Mouse (Mus musculus): ENCODE results near the gene Runx2. TPM values are rescaled to one million over a fixed set of nuclear protein-coding genes. Genes with fewer than 3 reads are reported as not detected.

The Runx2 gene
- polyA plus RNA-seq, 1 experiment from 2014 or later = 2.0 TPM

DNA sequence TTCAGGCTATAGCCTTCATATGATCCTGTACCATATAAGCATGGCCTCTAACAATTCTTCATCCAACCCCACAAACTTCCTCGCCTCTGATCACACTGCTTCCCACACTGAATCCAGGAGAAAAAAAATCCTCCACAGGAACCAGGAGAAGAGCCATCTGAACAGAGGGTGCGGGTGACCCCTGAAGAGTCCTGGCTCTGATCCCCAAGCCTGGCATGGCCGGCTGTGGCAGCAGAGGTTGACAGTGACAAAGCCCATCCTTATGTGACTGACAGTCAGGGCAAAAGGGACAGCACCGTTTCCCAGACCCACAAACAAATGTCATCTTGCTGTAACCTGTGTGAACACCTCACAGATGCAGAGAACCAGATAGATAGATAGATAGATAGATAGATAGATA is 335.1 kb downstream of the Runx2 start:
- Histone ChIP-seq H3K9me3 (no peaks in the 10 kb centered on the region; the same call in 1 of the 2 replicates), H3K27ac (replicated peaks) (no peak overlapping the region), H3K27me3 (replicated peaks; ENCODE audit: low read depth, poor library complexity, severe bottlenecking) (no peaks in the 10 kb centered on the region), H3K4me1 (peaks cover 8% of the 10 kb centered on the region; the same call in 1 of the 2 replicates), H3K4me3 (no peak overlapping the region), H3K36me3 (replicated peaks) (no peaks in the 10 kb centered on the region)
- WGBS = 70% methylated on average over 4 of the region's 4 CpGs
- no peak for DNase-seq (ENCODE audit: low spot score)

DNA sequence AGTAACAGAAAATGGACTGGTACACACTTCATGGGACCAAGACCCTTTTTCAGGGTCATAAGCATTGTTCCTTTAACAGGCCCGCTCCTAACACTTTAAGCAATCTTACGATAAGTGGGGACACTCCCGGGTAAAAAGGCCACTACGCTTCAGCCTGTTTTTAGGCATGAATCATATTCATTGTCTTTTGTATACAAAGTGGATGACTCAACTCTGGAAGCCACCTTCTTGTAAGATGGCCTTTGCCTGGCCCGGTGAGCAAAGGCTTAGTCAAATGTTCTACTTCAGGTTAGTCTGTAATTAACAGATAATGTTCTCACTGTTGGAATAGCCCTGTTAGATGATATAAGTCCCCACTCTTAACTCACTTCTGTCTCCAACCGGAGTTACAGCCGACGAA is 338.7 kb downstream of the Runx2 start:
- Histone ChIP-seq H3K4me3 (no peak overlapping the region), H3K27me3 (replicated peaks; ENCODE audit: low read depth, poor library complexity, severe bottlenecking) (no peaks in the 10 kb centered on the region), H3K4me1 (peaks cover 8% of the 10 kb centered on the region; the same call in 1 of the 2 replicates), H3K9me3 (no peaks in the 10 kb centered on the region; the same call in 1 of the 2 replicates), H3K27ac (replicated peaks) (no peak overlapping the region), H3K36me3 (replicated peaks) (no peaks in the 10 kb centered on the region)
- DNase-seq (ENCODE audit: low spot score) = no peak
- WGBS = 94% methylated on average over 8 of the region's 8 CpGs

DNA sequence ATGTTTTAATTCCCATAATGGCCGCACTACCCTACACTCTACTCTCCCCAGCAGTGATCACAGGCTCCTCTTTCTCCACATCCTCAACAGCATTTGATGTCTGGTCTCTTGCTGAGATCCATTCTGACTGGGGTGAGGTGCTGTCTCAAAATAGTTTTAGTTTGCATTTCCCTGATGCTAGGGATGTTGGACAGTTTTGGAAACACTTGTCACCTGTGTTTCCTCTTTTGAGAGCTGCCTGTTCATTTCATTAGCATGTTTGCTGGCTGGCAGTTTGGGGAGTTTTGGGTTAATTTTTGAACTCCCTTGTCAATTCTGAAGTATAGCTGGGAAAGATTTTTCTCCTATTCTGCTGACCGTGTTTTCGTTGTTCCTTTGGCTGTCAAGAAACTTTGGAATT is 340.3 kb downstream of the Runx2 start:
- 80% methylated on average over 3 of the region's 3 CpGs for WGBS
- no peaks in the 10 kb centered on the region; the same call in 1 of the 2 replicates for H3K9me3 ChIP-seq
- H3K27me3 ChIP-seq (replicated peaks; ENCODE audit: low read depth, poor library complexity, severe bottlenecking) = no peaks in the 10 kb centered on the region
- no peaks in the 10 kb centered on the region for H3K36me3 ChIP-seq (replicated peaks)
- no peak for DNase-seq (ENCODE audit: low spot score)
- no peak overlapping the region for H3K4me3 ChIP-seq
- no peak overlapping the region for H3K27ac ChIP-seq (replicated peaks)
- H3K4me1 ChIP-seq = 0 out of 2 replicates have a peak, but pooled peaks cover 3% of the 10 kb centered on the region

DNA sequence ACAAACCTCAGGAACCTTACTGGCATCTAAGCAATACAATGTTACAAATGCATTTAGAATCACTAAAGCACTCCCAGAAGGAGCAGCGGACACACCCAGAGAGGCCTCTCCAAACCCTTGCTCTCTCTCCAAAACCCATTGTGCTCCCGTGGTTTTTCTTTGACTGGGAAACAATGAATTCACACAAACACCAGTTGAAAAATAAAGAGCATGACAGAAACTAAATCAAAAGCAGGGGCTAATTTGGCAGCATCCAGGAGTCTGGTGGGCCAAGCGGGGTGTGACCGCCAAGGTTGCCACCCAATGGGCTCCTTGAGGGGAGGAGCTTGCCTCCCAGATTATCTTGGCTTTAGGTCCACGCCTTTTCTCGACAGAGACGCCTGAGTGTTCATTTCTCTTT is 341.9 kb downstream of the Runx2 start:
- no peaks in the 10 kb centered on the region for H3K36me3 ChIP-seq (replicated peaks)
- DNase-seq (ENCODE audit: low spot score) = no peak
- no peaks in the 10 kb centered on the region; the same call in 1 of the 2 replicates for H3K9me3 ChIP-seq
- no peaks in the 10 kb centered on the region for H3K27me3 ChIP-seq (replicated peaks; ENCODE audit: low read depth, poor library complexity, severe bottlenecking)
- no peak overlapping the region for H3K27ac ChIP-seq (replicated peaks)
- H3K4me3 ChIP-seq = no peak overlapping the region
- WGBS = 78% methylated on average over 7 of the region's 7 CpGs
- H3K4me1 ChIP-seq = 0 out of 2 replicates have a peak, but pooled peaks cover 3% of the 10 kb centered on the region

DNA sequence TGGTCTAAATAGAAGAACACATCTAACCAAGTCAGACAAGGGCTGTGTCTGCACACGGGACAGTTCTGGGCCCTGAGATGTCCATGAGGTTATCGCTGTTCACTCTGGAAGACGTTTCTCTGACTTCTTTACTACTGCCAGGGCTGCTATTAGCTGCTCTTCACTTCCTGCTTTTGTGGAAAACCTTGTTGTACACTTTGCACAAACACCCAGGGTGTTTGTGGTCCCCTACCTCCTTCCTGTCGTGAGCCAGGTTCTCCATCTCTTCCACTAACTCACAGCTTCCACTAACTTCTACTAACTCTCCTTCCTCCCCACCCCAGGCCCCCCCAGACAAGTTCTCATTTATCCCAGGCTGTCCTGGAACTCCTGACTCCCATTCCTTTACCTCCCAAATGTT is 350.9 kb downstream of the Runx2 start:
- H3K27me3 ChIP-seq (replicated peaks; ENCODE audit: low read depth, poor library complexity, severe bottlenecking) = 0 out of 2 replicates have a peak, but pooled peaks cover 10% of the 10 kb centered on the region
- H3K4me3 ChIP-seq = no peak overlapping the region
- 80% methylated on average over 4 of the region's 4 CpGs for WGBS
- H3K4me1 ChIP-seq = no peaks in the 10 kb centered on the region
- no peaks in the 10 kb centered on the region for H3K36me3 ChIP-seq (replicated peaks)
- no peaks in the 10 kb centered on the region for H3K9me3 ChIP-seq
- H3K27ac ChIP-seq (replicated peaks) = no peak overlapping the region
- no peak for DNase-seq (ENCODE audit: low spot score)

DNA sequence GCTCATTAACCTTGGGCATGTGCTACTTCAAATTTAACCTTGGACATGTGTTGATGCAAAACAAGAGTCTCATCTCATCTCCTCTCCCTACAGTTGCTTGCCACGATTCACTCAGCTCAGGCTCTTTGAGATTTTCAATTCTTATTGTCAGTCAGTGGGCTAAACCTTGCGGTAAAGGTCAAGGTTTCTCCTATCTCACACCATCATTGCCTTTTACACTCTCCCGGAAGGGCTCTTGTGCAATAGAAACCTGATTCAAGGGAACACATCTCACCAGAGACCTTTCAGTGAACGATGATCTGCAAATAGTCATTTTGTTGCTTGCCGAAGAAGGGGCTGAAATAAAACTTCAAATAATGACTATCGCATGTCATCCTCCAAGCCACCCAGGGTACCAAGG is 354.4 kb downstream of the Runx2 start:
- 0 out of 2 replicates have a peak, but pooled peaks cover 3% of the 10 kb centered on the region for H3K4me1 ChIP-seq
- H3K27ac ChIP-seq (replicated peaks) = no peak overlapping the region
- 88% methylated on average over 6 of the region's 6 CpGs for WGBS
- no peak overlapping the region for H3K4me3 ChIP-seq
- no peaks in the 10 kb centered on the region for H3K9me3 ChIP-seq
- no peaks in the 10 kb centered on the region for H3K36me3 ChIP-seq (replicated peaks)
- no peak for DNase-seq (ENCODE audit: low spot score)
- peaks cover 17% of the 10 kb centered on the region; the same call in 1 of the 2 replicates for H3K27me3 ChIP-seq (replicated peaks; ENCODE audit: low read depth, poor library complexity, severe bottlenecking)

DNA sequence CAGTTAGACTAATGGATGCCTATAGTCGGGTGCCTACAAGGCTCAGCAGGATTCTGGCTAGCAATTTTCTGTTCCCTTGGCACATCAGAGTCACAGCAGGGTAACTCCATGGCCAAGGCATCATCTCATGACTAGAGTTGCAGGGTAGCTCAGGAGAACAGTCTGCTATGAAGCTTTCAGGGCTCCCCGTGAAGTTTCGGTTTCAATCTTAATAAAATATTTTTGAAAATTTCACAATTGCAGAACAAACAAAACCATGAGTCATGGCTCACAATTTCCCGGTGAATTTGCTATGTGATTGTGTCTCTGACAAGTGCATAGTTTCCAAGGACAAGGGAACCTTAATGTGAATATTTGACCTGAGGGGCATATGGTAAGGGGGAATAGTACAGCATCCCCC is 355.6 kb downstream of the Runx2 start:
- Histone ChIP-seq H3K36me3 (replicated peaks) (no peaks in the 10 kb centered on the region), H3K4me3 (no peak overlapping the region), H3K27ac (replicated peaks) (no peak overlapping the region), H3K4me1 (0 out of 2 replicates have a peak, but pooled peaks cover 3% of the 10 kb centered on the region), H3K9me3 (no peaks in the 10 kb centered on the region), H3K27me3 (replicated peaks; ENCODE audit: low read depth, poor library complexity, severe bottlenecking) (peaks cover 26% of the 10 kb centered on the region)
- WGBS = 92% methylated on average over 4 of the region's 4 CpGs
- no peak for DNase-seq (ENCODE audit: low spot score)

DNA sequence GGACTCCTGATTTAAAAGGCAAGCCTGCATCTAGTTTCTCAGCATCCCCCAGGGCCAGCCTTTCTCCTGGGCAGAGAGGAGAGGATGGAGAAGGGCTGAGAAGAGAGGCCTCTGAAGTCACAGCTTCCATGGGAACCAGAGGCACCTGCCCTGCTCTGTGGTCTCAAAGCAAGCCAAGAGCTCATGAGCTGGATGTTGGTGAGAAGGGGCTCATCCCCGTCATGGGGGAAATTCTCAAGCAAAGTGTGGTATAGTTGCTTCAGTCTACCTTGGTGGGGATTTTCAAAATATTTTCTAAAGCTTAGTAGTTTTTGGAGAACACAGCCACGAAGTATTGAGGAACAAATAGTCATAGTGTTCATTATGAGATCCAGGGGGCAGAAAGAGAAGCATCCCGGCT is 357.9 kb downstream of the Runx2 start:
- no peak overlapping the region for H3K4me3 ChIP-seq
- 86% methylated on average over 3 of the region's 3 CpGs for WGBS
- H3K27ac ChIP-seq (replicated peaks) = no peak overlapping the region
- H3K4me1 ChIP-seq = 0 out of 2 replicates have a peak, but pooled peaks cover 3% of the 10 kb centered on the region
- DNase-seq (ENCODE audit: low spot score) = no peak
- no peaks in the 10 kb centered on the region for H3K9me3 ChIP-seq
- no peaks in the 10 kb centered on the region for H3K36me3 ChIP-seq (replicated peaks)
- H3K27me3 ChIP-seq (replicated peaks; ENCODE audit: low read depth, poor library complexity, severe bottlenecking) = peaks cover 27% of the 10 kb centered on the region

DNA sequence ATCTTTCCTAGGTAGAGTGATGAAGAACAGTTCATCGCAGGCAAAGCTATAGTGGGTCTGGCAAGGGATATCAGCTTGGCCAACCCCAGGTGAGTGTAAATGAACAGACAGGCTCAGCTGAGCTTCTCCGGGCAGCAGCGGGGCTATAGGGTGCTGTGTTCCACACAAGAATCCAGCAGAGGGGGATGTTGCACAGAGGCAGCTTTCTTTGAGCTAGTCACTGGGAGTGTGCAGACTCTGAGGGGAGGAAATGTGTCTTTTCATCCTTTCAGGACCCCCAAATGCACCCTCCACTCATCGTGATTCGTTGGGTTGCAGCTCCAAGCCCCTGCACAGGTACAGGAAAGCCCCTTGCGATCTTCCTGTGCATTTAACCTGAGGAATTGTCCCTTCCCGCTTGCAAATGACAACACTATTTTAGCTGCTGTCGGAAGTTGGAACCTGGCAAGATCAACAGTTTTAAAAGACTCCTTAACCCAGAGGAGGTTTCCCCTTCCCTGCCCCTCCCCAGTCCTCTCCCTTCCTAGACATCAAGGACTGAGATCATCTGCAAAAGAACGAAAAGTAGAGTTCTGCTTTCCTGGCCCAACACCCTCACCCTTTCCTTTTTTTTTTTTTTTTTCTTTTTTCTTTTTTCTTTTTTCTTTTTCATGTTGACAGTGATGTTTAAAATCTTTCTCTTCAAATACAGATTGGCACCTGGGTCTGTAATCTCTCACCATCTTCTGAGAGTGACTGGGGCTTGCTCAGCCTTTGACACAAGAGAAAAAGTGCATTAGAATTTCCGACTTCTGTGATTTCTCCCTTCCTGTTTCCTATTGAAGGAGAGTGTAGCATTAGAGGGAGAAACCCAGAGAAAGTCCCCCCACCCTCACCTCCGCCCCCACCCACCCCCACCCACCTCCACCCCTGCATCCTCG is 358.7 kb downstream of the Runx2 start:
- Histone ChIP-seq H3K9me3 (no peaks in the 10 kb centered on the region), H3K4me1 (0 out of 2 replicates have a peak, but pooled peaks cover 3% of the 10 kb centered on the region), H3K27ac (replicated peaks) (no peak overlapping the region; the same call in 1 of the 2 replicates), H3K4me3 (0 out of 2 replicates have a peak overlapping the region, but pooled peaks have one; percentile 28), H3K36me3 (replicated peaks) (no peaks in the 10 kb centered on the region), H3K27me3 (replicated peaks; ENCODE audit: low read depth, poor library complexity, severe bottlenecking) (peaks cover 27% of the 10 kb centered on the region)
- WGBS = 36% methylated on average over 12 of the region's 12 CpGs
- peak; percentile 80 for DNase-seq (ENCODE audit: low spot score)

DNA sequence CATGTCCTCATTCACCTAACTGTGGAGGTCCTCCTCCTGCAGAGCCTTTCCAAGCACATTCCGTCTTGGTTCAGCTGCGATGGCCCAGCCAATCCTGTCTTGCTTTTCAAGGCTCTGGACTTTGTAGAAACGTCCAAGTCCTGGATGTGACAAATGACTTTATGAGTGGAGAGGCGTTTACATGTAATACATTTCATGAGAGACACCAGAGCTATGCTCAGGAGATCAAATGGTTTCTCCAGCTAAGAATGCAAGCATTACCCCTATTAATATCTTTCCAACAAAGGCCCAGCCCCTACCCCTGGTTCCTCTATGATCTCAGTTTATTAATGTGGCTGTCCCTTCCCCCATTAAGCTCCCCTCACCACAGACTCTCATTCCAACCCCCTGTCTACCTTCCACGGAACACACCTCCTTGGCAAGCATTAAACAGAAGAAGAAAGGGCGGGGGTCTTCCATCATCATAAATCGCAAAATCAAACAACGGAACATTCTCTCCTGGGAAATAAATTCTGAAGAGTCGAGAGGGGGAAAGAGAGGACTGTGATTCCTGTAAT is 364.6 kb downstream of the Runx2 start:
- no peak overlapping the region for H3K4me3 ChIP-seq

More for the DNA sequence above, 364.6 kb downstream of the Runx2 start:
- no peak for DNase-seq (ENCODE audit: low spot score)
- no peak overlapping the region for H3K27ac ChIP-seq (replicated peaks)
- H3K9me3 ChIP-seq = no peaks in the 10 kb centered on the region
- no peaks in the 10 kb centered on the region for H3K36me3 ChIP-seq (replicated peaks)
- 86% methylated on average over 9 of the region's 9 CpGs for WGBS
- H3K4me1 ChIP-seq = no peaks in the 10 kb centered on the region
- H3K27me3 ChIP-seq (replicated peaks; ENCODE audit: low read depth, poor library complexity, severe bottlenecking) = peaks cover 18% of the 10 kb centered on the region

All from embryonic facial prominence, embryonic 10.5 days (tissue).